Mouse (Mus musculus): ENCODE measurements around the gene Arhgef9. TPM values are rescaled to one million over a fixed set of nuclear protein-coding genes. Genes with fewer than 3 reads are reported as not detected.

Gene Arhgef9
- total and polyA plus RNA-seq, 2 experiments: 1.3 to 4.3 TPM

DNA sequence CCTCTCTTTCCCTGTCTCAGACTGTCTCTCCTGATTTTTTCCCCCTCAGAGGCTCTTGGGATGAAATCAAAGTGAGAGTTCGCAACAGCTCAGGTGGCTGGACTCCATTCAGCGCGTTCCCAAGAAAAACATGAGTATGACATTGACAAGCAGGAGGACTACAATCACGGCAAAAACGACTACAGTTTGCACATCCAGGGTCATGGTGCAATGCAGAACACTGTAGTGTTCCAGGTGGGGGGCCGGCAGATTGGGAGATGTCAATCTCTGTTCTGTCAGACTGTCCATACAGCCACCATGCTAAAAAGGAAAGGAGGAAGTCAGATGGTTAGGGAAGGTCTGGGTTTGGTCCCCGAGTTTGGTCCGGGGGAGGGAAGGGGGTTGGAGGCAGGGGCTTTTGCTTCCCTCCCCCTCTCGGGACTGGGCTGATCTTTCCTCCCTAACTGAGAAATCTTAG, 31.0 kb downstream of the Arhgef9 start:
- TF ChIP-seq POLR2A (IDR thresholded peaks at IDR 0.05; ENCODE audit: extremely low read depth, insufficient read depth, low read length) (no peak), CTCF (IDR thresholded peaks at IDR 0.05; ENCODE audit: low read depth, low read length) (no peak)
- no peaks in the 10 kb centered on the region for H3K36me3 ChIP-seq (ENCODE audit: control insufficient read depth, insufficient read depth, low read length)
- 4% methylated on average over 9 of the region's 9 CpGs for WGBS

DNA sequence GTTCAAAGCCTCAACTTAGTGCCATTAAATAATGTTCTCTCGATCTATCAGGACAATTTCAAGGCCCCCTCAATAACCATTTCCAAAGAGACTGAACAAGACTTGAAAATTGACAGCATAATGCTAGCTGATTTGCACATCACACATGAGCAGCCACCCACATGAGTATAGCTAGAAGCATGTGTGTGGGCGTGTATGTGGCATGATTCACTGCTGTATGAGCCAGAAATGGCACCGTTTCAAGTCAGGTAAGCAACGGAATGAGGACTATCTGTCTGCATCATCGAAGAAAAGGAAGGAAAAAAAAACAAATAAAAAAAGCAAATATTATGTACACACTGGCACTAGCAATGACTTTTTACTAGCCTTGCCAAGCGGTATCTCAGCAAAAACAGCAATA, 32.5 kb downstream of the Arhgef9 start:
- H3K4me3 ChIP-seq (ENCODE audit: insufficient read depth, low read depth, low read length): no peak overlapping the region; the same call in 1 of the 2 replicates
- 15% methylated on average over 6 of the region's 6 CpGs for WGBS
- no peaks in the 10 kb centered on the region for H3K27me3 ChIP-seq (ENCODE audit: control insufficient read depth, insufficient read depth, low read length)
- peaks cover 2% of the 10 kb centered on the region; the same call in 1 of the 2 replicates for H3K4me1 ChIP-seq (ENCODE audit: control insufficient read depth, insufficient read depth, low read length)
- H3K9ac ChIP-seq (ENCODE audit: low read depth, low read length): no peak overlapping the region
- no peaks in the 10 kb centered on the region for H3K79me2 ChIP-seq (ENCODE audit: control insufficient read depth, insufficient read depth, low read length)
- no peaks in the 10 kb centered on the region for H3K36me3 ChIP-seq (ENCODE audit: control insufficient read depth, insufficient read depth, low read length)
- DNase-seq (ENCODE audit: extremely low read depth, low read depth, low spot score): peak; percentile 55
- no peak overlapping the region for H3K27ac ChIP-seq (replicated peaks; ENCODE audit: insufficient read depth, low read depth, low read length)
- TF ChIP-seq POLR2A (IDR thresholded peaks at IDR 0.05; ENCODE audit: extremely low read depth, insufficient read depth, low read length) (no peak), CTCF (IDR thresholded peaks at IDR 0.05; ENCODE audit: low read depth, low read length) (no peak)

More for the DNA sequence above, 31.0 kb downstream of the Arhgef9 start:
- H3K4me3 ChIP-seq (ENCODE audit: insufficient read depth, low read depth, low read length): peak overlapping the region; percentile 64
- H3K79me2 ChIP-seq (ENCODE audit: control insufficient read depth, insufficient read depth, low read length): no peaks in the 10 kb centered on the region
- H3K9ac ChIP-seq (ENCODE audit: low read depth, low read length): peak overlapping the region; percentile 58
- no peaks in the 10 kb centered on the region for H3K27me3 ChIP-seq (ENCODE audit: control insufficient read depth, insufficient read depth, low read length)
- H3K27ac ChIP-seq (replicated peaks; ENCODE audit: insufficient read depth, low read depth, low read length): peak overlapping the region; percentile 71
- peaks cover 2% of the 10 kb centered on the region; the same call in 1 of the 2 replicates for H3K4me1 ChIP-seq (ENCODE audit: control insufficient read depth, insufficient read depth, low read length)
- DNase-seq (ENCODE audit: extremely low read depth, low read depth, low spot score): peak; percentile 53

DNA sequence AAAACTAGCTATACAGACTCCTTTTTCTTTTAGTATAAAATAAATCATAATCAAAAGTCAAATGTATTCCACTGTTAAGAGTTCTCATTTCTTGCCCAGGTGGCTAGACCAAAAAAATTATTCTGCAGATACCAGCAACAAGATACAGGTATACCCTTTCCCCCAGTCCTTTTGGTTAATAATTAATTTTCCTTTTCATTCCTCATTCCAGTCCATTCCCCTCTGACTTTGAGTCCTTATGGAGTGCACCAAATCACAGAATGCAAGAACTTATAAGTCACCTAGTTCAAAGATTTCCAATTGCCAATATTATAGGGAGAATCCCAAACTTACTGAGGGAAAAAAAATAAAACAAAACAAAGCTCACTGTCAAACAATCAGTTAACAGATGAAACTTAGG, 33.2 kb downstream of the Arhgef9 start:
- peaks cover 2% of the 10 kb centered on the region; the same call in 1 of the 2 replicates for H3K4me1 ChIP-seq (ENCODE audit: control insufficient read depth, insufficient read depth, low read length)
- H3K4me3 ChIP-seq (ENCODE audit: insufficient read depth, low read depth, low read length): no peak overlapping the region
- no peaks in the 10 kb centered on the region for H3K27me3 ChIP-seq (ENCODE audit: control insufficient read depth, insufficient read depth, low read length)
- no peak overlapping the region for H3K27ac ChIP-seq (replicated peaks; ENCODE audit: insufficient read depth, low read depth, low read length)
- no peaks in the 10 kb centered on the region for H3K36me3 ChIP-seq (ENCODE audit: control insufficient read depth, insufficient read depth, low read length)
- peak; percentile 71 for DNase-seq (ENCODE audit: extremely low read depth, low read depth, low spot score)
- no peaks in the 10 kb centered on the region for H3K79me2 ChIP-seq (ENCODE audit: control insufficient read depth, insufficient read depth, low read length)
- TF ChIP-seq POLR2A (IDR thresholded peaks at IDR 0.05; ENCODE audit: extremely low read depth, insufficient read depth, low read length) (no peak), CTCF (IDR thresholded peaks at IDR 0.05; ENCODE audit: low read depth, low read length) (no peak)
- H3K9ac ChIP-seq (ENCODE audit: low read depth, low read length): no peak overlapping the region

DNA sequence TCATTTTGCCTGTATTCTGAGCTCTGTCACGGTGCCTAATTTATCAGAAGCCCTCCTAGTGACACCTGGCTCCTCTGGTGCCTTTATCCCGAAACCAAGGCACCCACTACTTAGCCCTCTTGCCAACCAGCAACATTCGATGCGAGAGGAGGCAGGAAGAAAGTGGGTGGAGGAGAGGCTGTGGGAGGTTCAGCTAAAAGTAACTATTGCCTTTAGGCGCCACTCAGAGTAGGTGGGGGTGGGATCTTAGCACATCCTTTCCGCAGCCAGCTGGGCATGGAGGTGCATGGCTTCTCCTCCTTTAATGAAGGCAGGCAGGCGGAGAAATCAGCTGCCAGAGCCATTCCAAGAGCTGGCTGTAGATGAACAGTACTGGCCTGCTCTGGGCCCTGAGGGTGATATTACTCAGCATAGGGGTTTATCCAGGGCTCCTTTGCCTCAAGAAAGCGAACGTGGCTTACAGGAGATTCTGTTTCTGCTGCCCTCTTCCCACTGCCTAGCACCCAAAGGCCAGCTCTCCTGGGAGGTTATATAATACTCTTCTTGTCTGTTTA, 39.7 kb downstream of the Arhgef9 start:
- Histone ChIP-seq H3K36me3 (ENCODE audit: control insufficient read depth, insufficient read depth, low read length) (no peaks in the 10 kb centered on the region), H3K4me1 (ENCODE audit: control insufficient read depth, insufficient read depth, low read length) (no peaks in the 10 kb centered on the region), H3K9ac (ENCODE audit: low read depth, low read length) (no peak overlapping the region), H3K79me2 (ENCODE audit: control insufficient read depth, insufficient read depth, low read length) (no peaks in the 10 kb centered on the region), H3K4me3 (ENCODE audit: insufficient read depth, low read depth, low read length) (no peak overlapping the region), H3K27ac (replicated peaks; ENCODE audit: insufficient read depth, low read depth, low read length) (no peak overlapping the region), H3K27me3 (ENCODE audit: control insufficient read depth, insufficient read depth, low read length) (no peaks in the 10 kb centered on the region)
- TF ChIP-seq POLR2A (IDR thresholded peaks at IDR 0.05; ENCODE audit: extremely low read depth, insufficient read depth, low read length): no peak
- no peak for TF ChIP-seq CTCF (IDR thresholded peaks at IDR 0.05; ENCODE audit: low read depth, low read length)
- WGBS: 71% methylated on average over 9 of the region's 9 CpGs
- no peak for DNase-seq (ENCODE audit: extremely low read depth, low read depth, low spot score)

DNA sequence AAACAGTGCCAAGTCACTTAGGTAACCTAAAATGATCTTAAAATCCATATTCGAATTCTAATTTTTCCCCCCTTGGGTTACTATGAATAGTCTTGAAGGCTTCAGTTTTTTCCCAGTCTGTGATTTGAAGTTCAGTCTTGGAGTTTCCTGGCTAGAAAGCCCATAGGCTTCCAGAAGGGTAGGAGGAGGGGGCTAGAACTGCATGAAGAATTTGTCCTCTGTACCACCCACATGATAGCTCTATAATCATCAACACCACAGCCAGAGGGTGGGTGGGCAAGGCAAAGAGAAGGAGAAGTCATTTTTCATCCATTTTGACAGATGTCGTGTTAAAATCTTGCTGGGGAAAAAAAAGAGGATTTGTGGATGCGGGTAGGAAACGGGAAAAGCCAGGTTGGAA, 58.0 kb downstream of the Arhgef9 start:
- DNase-seq (ENCODE audit: extremely low read depth, low read depth, low spot score): no peak
- TF ChIP-seq CTCF (IDR thresholded peaks at IDR 0.05; ENCODE audit: low read depth, low read length) (no peak), POLR2A (IDR thresholded peaks at IDR 0.05; ENCODE audit: extremely low read depth, insufficient read depth, low read length) (no peak)
- H3K79me2 ChIP-seq (ENCODE audit: control insufficient read depth, insufficient read depth, low read length): no peaks in the 10 kb centered on the region
- H3K4me1 ChIP-seq (ENCODE audit: control insufficient read depth, insufficient read depth, low read length): no peaks in the 10 kb centered on the region
- no peak overlapping the region for H3K4me3 ChIP-seq (ENCODE audit: insufficient read depth, low read depth, low read length)
- no peak overlapping the region for H3K27ac ChIP-seq (replicated peaks; ENCODE audit: insufficient read depth, low read depth, low read length)
- H3K36me3 ChIP-seq (ENCODE audit: control insufficient read depth, insufficient read depth, low read length): no peaks in the 10 kb centered on the region
- H3K9ac ChIP-seq (ENCODE audit: low read depth, low read length): no peak overlapping the region
- no peaks in the 10 kb centered on the region for H3K27me3 ChIP-seq (ENCODE audit: control insufficient read depth, insufficient read depth, low read length)
- 95% methylated on average over 4 of the region's 4 CpGs for WGBS

DNA sequence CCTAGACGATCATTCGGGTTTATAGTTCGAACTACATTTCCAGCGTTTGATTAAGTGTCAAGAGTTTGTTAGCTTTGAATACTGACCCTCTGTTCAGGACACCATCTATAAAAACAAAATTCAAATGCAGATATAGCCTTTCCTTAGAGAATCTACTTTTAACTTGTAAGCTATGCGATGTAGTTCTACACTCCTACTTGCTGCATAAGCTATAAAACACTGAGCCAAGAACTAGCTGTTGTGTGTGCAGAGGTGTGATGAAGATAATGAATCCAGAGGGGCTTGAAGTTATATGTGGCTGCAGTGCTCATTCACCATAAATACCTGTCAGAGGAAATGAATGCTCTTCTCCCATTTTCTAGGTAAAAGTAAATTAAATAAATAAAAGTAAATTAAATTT, 63.2 kb downstream of the Arhgef9 start:
- Histone ChIP-seq H3K79me2 (ENCODE audit: control insufficient read depth, insufficient read depth, low read length) (no peaks in the 10 kb centered on the region), H3K4me3 (ENCODE audit: insufficient read depth, low read depth, low read length) (no peak overlapping the region), H3K4me1 (ENCODE audit: control insufficient read depth, insufficient read depth, low read length) (no peaks in the 10 kb centered on the region), H3K9ac (ENCODE audit: low read depth, low read length) (no peak overlapping the region), H3K27me3 (ENCODE audit: control insufficient read depth, insufficient read depth, low read length) (no peaks in the 10 kb centered on the region), H3K27ac (replicated peaks; ENCODE audit: insufficient read depth, low read depth, low read length) (no peak overlapping the region), H3K36me3 (ENCODE audit: control insufficient read depth, insufficient read depth, low read length) (no peaks in the 10 kb centered on the region)
- no peak for DNase-seq (ENCODE audit: extremely low read depth, low read depth, low spot score)
- WGBS: 91% methylated on average over 5 of the region's 5 CpGs
- no peak for TF ChIP-seq POLR2A (IDR thresholded peaks at IDR 0.05; ENCODE audit: extremely low read depth, insufficient read depth, low read length)
